Comparison of ENCODE assay signal across 14 mouse cellular contexts in the genomic region with DNA sequence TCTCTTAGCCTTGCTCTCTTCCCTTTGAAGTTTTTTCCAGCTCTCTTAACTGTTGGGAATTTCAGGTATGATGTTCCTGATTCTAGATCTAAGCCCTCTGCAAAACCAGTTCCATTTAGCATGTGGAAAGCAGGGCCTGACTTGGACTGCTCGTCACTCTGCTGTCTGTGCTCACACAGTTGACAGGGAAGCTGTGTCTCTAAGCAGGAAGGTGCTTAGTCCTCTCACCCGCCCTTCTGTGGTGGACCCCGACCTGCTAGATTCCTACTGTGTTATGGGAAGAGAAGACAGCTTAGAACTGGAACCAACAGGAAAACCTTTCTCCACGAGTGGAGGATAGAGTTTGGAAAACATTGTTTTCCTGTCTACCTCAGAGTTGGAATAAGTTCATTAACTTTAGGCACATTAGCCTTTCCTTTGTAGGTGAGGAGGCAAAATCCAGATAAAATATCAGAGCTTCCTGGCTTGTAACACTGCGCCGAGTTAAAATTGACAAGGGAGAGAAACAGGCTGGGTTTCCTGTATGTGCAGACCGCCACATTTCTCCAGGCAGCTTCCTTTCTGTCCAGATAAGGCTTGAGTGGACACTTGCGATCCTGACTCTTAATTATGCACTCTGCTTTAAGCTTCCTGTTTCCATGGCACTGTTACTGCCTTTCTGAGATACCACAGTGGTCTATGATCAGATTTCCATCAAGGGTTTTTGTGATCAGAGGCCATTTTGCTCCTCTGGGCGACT. TPM values are rescaled to one million over a fixed set of nuclear protein-coding genes. Genes with fewer than 3 reads are reported as not detected.
A peak's percentile ranks its signal among the peaks of the same experiment; 100 is the strongest.
DNase-seq lines count a peak whose midpoint lies in the region; ATAC-seq and TF ChIP-seq lines count a peak whose summit lies in the region.
"Had no signal": no experiment of that assay in that cellular context is flagged by ENCODE, and none has a peak within 500 bp of the region (broad histone marks: within the 10 kb centered on the region; RNA-seq: fewer than 3 reads in every experiment).

No protein-coding gene starts in this region.

- H3K4me2 ChIP-seq in kidney, postnatal 0 days (ENCODE audit: low read length) = no peak overlapping the region
- H3K4me2 ChIP-seq in intestine, embryonic 16.5 days (ENCODE audit: low read depth, low read length) = peak overlapping the region; percentile 45
- no peak overlapping the region for H3K4me2 ChIP-seq in midbrain, postnatal 0 days (ENCODE audit: low read depth, low read length, poor library complexity, severe bottlenecking)
- H3K4me2 ChIP-seq: embryonic facial prominence, embryonic 12.5 days; forebrain, embryonic 13.5 days had no signal

- H3K36me3 ChIP-seq in kidney, postnatal 0 days (ENCODE audit: insufficient read depth, low read length) = no peaks in the 10 kb centered on the region
- H3K36me3 ChIP-seq in intestine, embryonic 16.5 days (ENCODE audit: control insufficient read depth, insufficient read depth, low read length) = no peaks in the 10 kb centered on the region
- no peaks in the 10 kb centered on the region for H3K36me3 ChIP-seq in small intestine, adult 2 months (ENCODE audit: control insufficient read depth, insufficient read depth, low read length)
- H3K36me3 ChIP-seq in midbrain, postnatal 0 days (ENCODE audit: insufficient read depth, low read length) = no peaks in the 10 kb centered on the region
- H3K36me3 ChIP-seq: embryonic facial prominence, embryonic 12.5 days had no signal

- no peak overlapping the region for H3K4me3 ChIP-seq in kidney, postnatal 0 days (replicated peaks; ENCODE audit: low read depth, low read length)
- peak overlapping the region; percentile 1; the same call in 1 of the 2 replicates for H3K4me3 ChIP-seq in intestine, embryonic 16.5 days (ENCODE audit: low read length)
- H3K4me3 ChIP-seq in small intestine, adult 2 months (ENCODE audit: low read depth, low read length) = no peak overlapping the region
- H3K4me3 ChIP-seq in midbrain, postnatal 0 days (ENCODE audit: low read depth, low read length) = no peak overlapping the region
- H3K4me3 ChIP-seq: embryonic facial prominence, embryonic 12.5 days; forebrain, embryonic 13.5 days had no signal

- intact Hi-C loops in heart, postnatal 10 days (cut with DNase I) = no loop called here

- no peak overlapping the region for H3K27ac ChIP-seq in kidney, postnatal 0 days
- peak overlapping the region; percentile 93 for H3K27ac ChIP-seq in intestine, embryonic 16.5 days (ENCODE audit: low read length)
- H3K27ac ChIP-seq in small intestine, adult 2 months (ENCODE audit: insufficient read depth, low read depth, low read length) = peak overlapping the region; percentile 93
- no peak overlapping the region for H3K27ac ChIP-seq in midbrain, postnatal 0 days (ENCODE audit: low read depth, low read length)
- H3K27ac ChIP-seq: embryonic facial prominence, embryonic 12.5 days; forebrain, embryonic 13.5 days had no signal

- peak; percentile 81 for DNase-seq in heart, adult 11 months
- DNase-seq in heart, postnatal 10 days = no peak
- peak; percentile 50 for DNase-seq in kidney, postnatal 0 days (ENCODE audit: low spot score)
- no peak for DNase-seq in kidney, adult 11 months
- no peak for DNase-seq in cerebellum, adult 11-12 months
- DNase-seq in midbrain, postnatal 0 days (ENCODE audit: low spot score) = no peak
- DNase-seq: cerebellum, adult 9-10 months; left cerebral cortex, postnatal 4 days; lung, postnatal 14 days had no signal

- TF ChIP-seq CTCF in kidney, postnatal 0 days (IDR thresholded peaks at IDR 0.05; ENCODE audit: low read depth) = no peak
- no peak for TF ChIP-seq CTCF in small intestine, adult 2 months (IDR thresholded peaks at IDR 0.05; ENCODE audit: extremely low read depth, insufficient read length, insufficient replicate concordance, low read depth, low read length)
- no peak for TF ChIP-seq CTCF in midbrain, postnatal 0 days (IDR thresholded peaks at IDR 0.05)

- no peaks in the 10 kb centered on the region for H3K27me3 ChIP-seq in kidney, postnatal 0 days (ENCODE audit: insufficient read depth, low read length)
- no peaks in the 10 kb centered on the region for H3K27me3 ChIP-seq in intestine, embryonic 16.5 days (replicated peaks; ENCODE audit: control insufficient read depth, insufficient read depth, low read length)
- H3K27me3 ChIP-seq in small intestine, adult 2 months (ENCODE audit: control insufficient read depth, insufficient read depth, low read length) = no peaks in the 10 kb centered on the region
- no peaks in the 10 kb centered on the region for H3K27me3 ChIP-seq in midbrain, postnatal 0 days (ENCODE audit: insufficient read depth, low read length)
- H3K27me3 ChIP-seq: embryonic facial prominence, embryonic 12.5 days; forebrain, embryonic 13.5 days had no signal

- 56% methylated on average over 9 of the region's 9 CpGs for WGBS in kidney, postnatal 0 days
- 47% methylated on average over 9 of the region's 9 CpGs for WGBS in intestine, embryonic 16.5 days
- 19% methylated on average over 9 of the region's 9 CpGs for WGBS in small intestine, adult 2 months
- 78% methylated on average over 9 of the region's 9 CpGs for WGBS in midbrain, postnatal 0 days

- no peaks in the 10 kb centered on the region for H3K4me1 ChIP-seq in kidney, postnatal 0 days (replicated peaks; ENCODE audit: insufficient read depth, low read length)
- peaks cover 11% of the 10 kb centered on the region; the same call in 1 of the 2 replicates for H3K4me1 ChIP-seq in intestine, embryonic 16.5 days (ENCODE audit: control insufficient read depth, insufficient read depth, low read length)
- H3K4me1 ChIP-seq in small intestine, adult 2 months (ENCODE audit: control insufficient read depth, insufficient read depth, insufficient read length, low read length) = peaks cover 21% of the 10 kb centered on the region; the same call in 1 of the 2 replicates
- H3K4me1 ChIP-seq in midbrain, postnatal 0 days (ENCODE audit: insufficient read depth, low read length) = 0 out of 2 replicates have a peak, but pooled peaks cover 5% of the 10 kb centered on the region
- H3K4me1 ChIP-seq: embryonic facial prominence, embryonic 12.5 days had no signal

- no peak for ATAC-seq in kidney, postnatal 0 days (replicated peaks; ENCODE audit: low FRiP score, low read depth)
- peak; percentile 61 for ATAC-seq in intestine, embryonic 16.5 days
- no peak for ATAC-seq in midbrain, postnatal 0 days (ENCODE audit: low FRiP score)
- ATAC-seq: forebrain, embryonic 13.5 days had no signal

- no peak for TF ChIP-seq POLR2A in small intestine, adult 2 months (IDR thresholded peaks at IDR 0.05; ENCODE audit: low read depth, low read length)

- no peak overlapping the region for H3K9ac ChIP-seq in kidney, postnatal 0 days (ENCODE audit: low read depth, low read length)
- H3K9ac ChIP-seq in intestine, embryonic 16.5 days (ENCODE audit: low read depth, low read length) = peak overlapping the region; percentile 40; the same call in 1 of the 2 replicates
- H3K9ac ChIP-seq in midbrain, postnatal 0 days (replicated peaks; ENCODE audit: low read length, poor library complexity, severe bottlenecking) = no peak overlapping the region
- H3K9ac ChIP-seq: embryonic facial prominence, embryonic 12.5 days; forebrain, embryonic 13.5 days had no signal

- H3K9me3 ChIP-seq in kidney, postnatal 0 days (replicated peaks; ENCODE audit: low read length) = no peaks in the 10 kb centered on the region
- H3K9me3 ChIP-seq in intestine, embryonic 16.5 days (ENCODE audit: control insufficient read depth, low read length) = peaks cover 2% of the 10 kb centered on the region; the same call in 1 of the 2 replicates
- H3K9me3 ChIP-seq in midbrain, postnatal 0 days (ENCODE audit: low read length) = no peaks in the 10 kb centered on the region
- H3K9me3 ChIP-seq: embryonic facial prominence, embryonic 12.5 days; forebrain, embryonic 13.5 days had no signal

RNA-seq across cellular contexts. Expression of gene Cers6, which starts 39.6 kb away (rescaled TPM):
- 10 to 100 TPM; 15.7 to 20.2 TPM for total RNA-seq in heart, postnatal 10 days (2021)
- 18.3 and 19.3 TPM in 2 replicates for polyA plus RNA-seq in kidney, postnatal 0 days (2015; fragmentation: Nextera tagmentation; extraction: Ambion mirVana)
- 39.6 and 47.9 TPM in 2 replicates for polyA plus RNA-seq in intestine, embryonic 16.5 days (2015; fragmentation: Nextera tagmentation; extraction: Ambion mirVana)
- 9.7 and 19.4 TPM in 2 replicates for polyA plus RNA-seq in small intestine, adult 2 months (2012; rRNA removed)
- total RNA-seq in midbrain, postnatal 0 days (2014; rRNA removed) = 57.1 and 71.0 TPM in 2 replicates
- 24.9 and 29.8 TPM in 2 replicates for polyA plus RNA-seq in midbrain, postnatal 0 days (2015; fragmentation: Nextera tagmentation; extraction: Ambion mirVana)
- total RNA-seq: MEL had no signal

Comparison
In these comparisons a context has a peak if more than half of its experiments do, and no peak if none do; other contexts are left out.
1. DNase-seq: peak in heart, adult 11 months (single experiment) and kidney, postnatal 0 days (single experiment); none in heart, postnatal 10 days (0 of 2), kidney, adult 11 months (single experiment), cerebellum, adult 11-12 months (single experiment) and midbrain, postnatal 0 days (single experiment).
2. H3K27ac ChIP-seq: peak in intestine, embryonic 16.5 days (single experiment) and small intestine, adult 2 months (single experiment); none in kidney, postnatal 0 days (single experiment) and midbrain, postnatal 0 days (single experiment).